Mouse (Mus musculus) kidney, postnatal 0 days (tissue): ENCODE measurements around the gene Mad1l1. TPM values are rescaled to one million over a fixed set of nuclear protein-coding genes. Genes with fewer than 3 reads are reported as not detected.

Experiments used
- ATAC-seq: fragments of 200-750 bp; cut with Nextera tagmentation; replicated peaks from 2 replicates; pipeline ENCODE4 v1.8.0; 2017; ENCODE audit warnings: low read depth, moderate number of reproducible peaks, moderate TSS enrichment, moderate library complexity; ENCODE audit not compliant: low FRiP score
- DNase-seq: peaks from one replicate; pipeline ENCODE4 v3.0.0-alpha.2; 2016; ENCODE audit warnings: low spot score
- H3K27ac ChIP-seq: fragments of 300-500 bp; sonication (generic); 2 replicates; pipeline ENCODE4 v1.5.1; 2014; ENCODE audit warnings: mild to moderate bottlenecking
- H3K27me3 ChIP-seq: fragments of 300-500 bp; sonication (generic); 2 replicates; pipeline ENCODE4 v1.6.1; 2014; ENCODE audit warnings: low read length, mixed read lengths; ENCODE audit not compliant: insufficient read depth
- H3K36me3 ChIP-seq: fragments of 300-500 bp; sonication (generic); 2 replicates; pipeline ENCODE4 v1.6.1; 2014; ENCODE audit warnings: low read length, mixed read lengths; ENCODE audit not compliant: insufficient read depth
- H3K4me1 ChIP-seq: fragments of 300-500 bp; sonication (generic); replicated peaks from 2 replicates; pipeline ENCODE4 v1.6.1; 2014; ENCODE audit warnings: antibody characterized with exemption, low read length, mixed read lengths; ENCODE audit not compliant: insufficient read depth
- H3K4me2 ChIP-seq: fragments of 300-500 bp; sonication (generic); 2 replicates; pipeline ENCODE4 v1.6.1; 2014; ENCODE audit warnings: mild to moderate bottlenecking, low read length, moderate library complexity, mixed read lengths
- H3K4me3 ChIP-seq: fragments of 300-500 bp; sonication (generic); replicated peaks from 2 replicates; pipeline ENCODE4 v1.5.1; 2014; ENCODE audit warnings: low read depth, low read length
- H3K9ac ChIP-seq: fragments of 300-500 bp; sonication (generic); 2 replicates; pipeline ENCODE4 v1.6.1; 2014; ENCODE audit warnings: low read depth, low read length
- H3K9me3 ChIP-seq: fragments of 300-500 bp; sonication (generic); replicated peaks from 2 replicates; pipeline ENCODE4 v1.6.1; 2016; ENCODE audit warnings: low read length, inconsistent platforms, mixed read lengths
- CTCF ChIP-seq: IDR thresholded peaks from 2 replicates; pipeline ENCODE4 v1.5.1; 2016; ENCODE audit warnings: antibody characterized with exemption, low read depth, mild to moderate bottlenecking, moderate library complexity
- WGBS: fragments of 180-500 bp; shearing (Covaris S2); extraction: QIAGEN DNeasy Blood & Tissue Kit; methylation state at CpG from one replicate; pipeline ENCODE4 v1.1.7; 2014; 5-methylcytosine and 5-hydroxymethylcytosine counted together
- polyA plus RNA-seq: library from polyadenylated mRNA; unstranded; fragments of >200 nt; fragmentation: Nextera tagmentation; extraction: Ambion mirVana; gene quantifications from 2 replicates; pipeline ENCODE4 v1.2.1, GENCODE M21; 2015

Gene Mad1l1
- polyA plus RNA-seq, 1 experiment from 2014 or later: 25.8 TPM

DNA sequence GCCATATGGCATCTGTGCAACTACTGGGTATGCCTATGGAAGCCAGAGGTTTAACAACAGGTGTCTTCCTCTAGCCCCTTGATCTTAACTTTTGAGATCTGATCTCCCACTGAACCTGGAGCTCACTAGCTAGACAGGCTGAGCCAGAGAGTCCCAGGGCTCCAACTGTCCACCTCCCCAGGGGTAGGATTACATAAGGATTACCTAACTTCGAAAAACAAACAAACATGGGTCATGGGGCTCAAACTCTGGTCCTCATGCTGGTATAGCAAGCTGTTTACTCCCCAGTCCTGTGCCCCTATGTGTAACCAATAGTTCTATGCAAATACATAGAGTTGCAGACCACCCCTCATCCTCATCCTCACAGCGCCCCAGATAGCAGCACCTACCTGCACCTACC lies 208.1 kb downstream of the Mad1l1 start:
- Histone ChIP-seq H3K27ac (no peak overlapping the region), H3K4me2 (no peak overlapping the region), H3K36me3 (peaks cover 6% of the 10 kb centered on the region; the same call in 1 of the 2 replicates), H3K4me3 (no peak overlapping the region), H3K9me3 (no peaks in the 10 kb centered on the region), H3K9ac (no peak overlapping the region), H3K4me1 (peaks cover 10% of the 10 kb centered on the region; the same call in 1 of the 2 replicates), H3K27me3 (no peaks in the 10 kb centered on the region)
- no peak for DNase-seq
- 78% methylated on average over 2 of the region's 2 CpGs for WGBS
- TF ChIP-seq CTCF: no peak
- no peak for ATAC-seq

DNA sequence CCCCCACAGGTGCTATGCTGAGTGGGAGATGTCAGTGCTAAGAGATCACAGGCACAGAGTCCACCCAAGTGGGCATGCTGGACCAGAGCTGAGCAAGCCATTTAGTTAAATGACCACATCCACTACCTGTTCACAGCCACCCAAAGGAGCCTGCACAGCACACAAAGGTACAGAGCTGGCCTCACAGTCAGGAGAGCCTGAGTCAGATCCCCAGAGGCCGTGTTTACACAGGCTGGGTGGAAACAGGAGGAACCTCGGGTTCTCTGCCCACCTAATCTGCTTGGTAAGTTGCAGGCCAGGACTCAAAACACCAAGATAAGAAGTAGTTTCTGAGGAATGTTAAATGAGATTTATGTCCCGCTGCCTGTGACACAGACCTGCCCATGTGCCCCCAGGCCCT lies 211.3 kb downstream of the Mad1l1 start:
- Histone ChIP-seq H3K9ac (no peak overlapping the region), H3K27ac (no peak overlapping the region), H3K9me3 (no peaks in the 10 kb centered on the region), H3K36me3 (peaks cover 11% of the 10 kb centered on the region; the same call in 1 of the 2 replicates), H3K4me2 (no peak overlapping the region), H3K27me3 (no peaks in the 10 kb centered on the region), H3K4me3 (no peak overlapping the region), H3K4me1 (no peaks in the 10 kb centered on the region)
- 53% methylated on average over 3 of the region's 3 CpGs for WGBS
- no peak for ATAC-seq
- TF ChIP-seq CTCF: no peak
- DNase-seq: no peak

DNA sequence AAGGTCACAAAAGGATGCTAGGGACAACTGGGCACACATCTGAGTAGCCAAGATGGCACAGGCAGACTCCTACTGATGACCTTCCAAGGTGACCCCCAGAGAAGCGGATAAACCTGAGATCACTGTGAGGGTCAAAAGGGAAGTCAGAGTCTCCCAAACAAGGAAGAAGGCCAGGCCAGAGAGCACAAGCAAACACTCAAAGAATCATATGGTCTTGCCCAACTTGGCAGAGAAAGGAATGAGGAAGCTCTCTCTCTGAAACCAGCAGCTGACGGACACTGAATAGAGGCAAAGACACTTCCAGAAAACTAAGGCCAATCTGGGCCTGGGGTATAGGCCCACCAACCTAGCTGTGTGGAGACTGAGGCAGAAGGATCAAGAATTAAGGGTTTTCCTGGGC lies 213.4 kb downstream of the Mad1l1 start:
- peaks cover 12% of the 10 kb centered on the region; the same call in 1 of the 2 replicates for H3K36me3 ChIP-seq
- H3K9me3 ChIP-seq: no peaks in the 10 kb centered on the region
- ATAC-seq: no peak
- DNase-seq: no peak
- WGBS: 87% methylated on average over 2 of the region's 2 CpGs
- no peak overlapping the region for H3K4me3 ChIP-seq
- no peak overlapping the region for H3K9ac ChIP-seq
- H3K27ac ChIP-seq: no peak overlapping the region
- no peak for TF ChIP-seq CTCF
- H3K27me3 ChIP-seq: no peaks in the 10 kb centered on the region
- no peaks in the 10 kb centered on the region for H3K4me1 ChIP-seq
- H3K4me2 ChIP-seq: no peak overlapping the region

DNA sequence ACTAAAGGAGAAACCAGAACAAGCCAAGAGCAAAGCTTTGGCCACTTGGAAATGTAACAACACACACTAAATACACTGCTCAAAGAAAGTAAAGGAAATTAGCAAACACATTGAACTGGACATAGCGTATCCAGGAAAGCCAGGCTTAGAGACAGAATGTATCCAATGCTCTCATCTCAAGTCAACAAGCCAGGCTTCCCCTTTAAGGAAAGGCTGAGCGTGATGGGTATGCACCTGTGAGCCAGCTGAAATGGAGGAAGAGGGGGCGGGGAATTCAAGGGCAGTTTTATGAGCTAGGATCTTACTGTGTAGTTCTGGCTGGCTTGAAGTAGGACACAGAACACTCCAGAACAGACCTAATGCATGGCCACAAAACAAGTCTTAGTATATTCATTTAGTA lies 215.3 kb downstream of the Mad1l1 start:
- Histone ChIP-seq H3K4me1 (no peaks in the 10 kb centered on the region), H3K4me3 (no peak overlapping the region), H3K9ac (no peak overlapping the region), H3K36me3 (0 out of 2 replicates have a peak, but pooled peaks cover 6% of the 10 kb centered on the region), H3K27me3 (no peaks in the 10 kb centered on the region), H3K9me3 (no peaks in the 10 kb centered on the region), H3K4me2 (no peak overlapping the region), H3K27ac (no peak overlapping the region)
- no peak for DNase-seq
- no peak for TF ChIP-seq CTCF
- no peak for ATAC-seq
- WGBS: 71% methylated on average over 3 of the region's 3 CpGs

DNA sequence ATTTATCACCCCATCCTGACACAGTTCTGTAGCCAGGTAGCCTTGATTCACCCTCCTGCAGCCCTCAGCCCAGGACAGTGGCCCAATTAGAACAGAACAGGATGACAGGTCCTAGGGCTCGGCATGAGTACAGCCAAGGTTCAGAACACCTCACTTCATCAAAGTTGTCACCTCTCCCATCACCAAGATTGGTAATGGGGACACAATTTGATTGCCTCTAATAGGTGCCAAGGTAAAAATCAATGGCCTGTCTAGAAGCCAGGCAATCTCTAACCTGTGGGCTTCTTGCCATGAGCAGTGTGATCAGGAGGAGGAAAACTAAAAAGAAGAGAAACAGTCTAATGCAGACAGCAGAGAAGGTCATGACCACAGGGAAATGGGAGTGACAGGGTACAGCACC lies 216.5 kb downstream of the Mad1l1 start:
- ATAC-seq: no peak
- DNase-seq: no peak
- no peaks in the 10 kb centered on the region for H3K4me1 ChIP-seq
- H3K36me3 ChIP-seq: 0 out of 2 replicates have a peak, but pooled peaks cover 6% of the 10 kb centered on the region
- H3K9ac ChIP-seq: no peak overlapping the region
- no peak overlapping the region for H3K4me2 ChIP-seq
- 75% methylated on average over 1 of the region's 1 CpGs for WGBS
- no peak overlapping the region for H3K27ac ChIP-seq
- H3K9me3 ChIP-seq: no peaks in the 10 kb centered on the region
- no peaks in the 10 kb centered on the region for H3K27me3 ChIP-seq
- no peak for TF ChIP-seq CTCF
- H3K4me3 ChIP-seq: no peak overlapping the region

DNA sequence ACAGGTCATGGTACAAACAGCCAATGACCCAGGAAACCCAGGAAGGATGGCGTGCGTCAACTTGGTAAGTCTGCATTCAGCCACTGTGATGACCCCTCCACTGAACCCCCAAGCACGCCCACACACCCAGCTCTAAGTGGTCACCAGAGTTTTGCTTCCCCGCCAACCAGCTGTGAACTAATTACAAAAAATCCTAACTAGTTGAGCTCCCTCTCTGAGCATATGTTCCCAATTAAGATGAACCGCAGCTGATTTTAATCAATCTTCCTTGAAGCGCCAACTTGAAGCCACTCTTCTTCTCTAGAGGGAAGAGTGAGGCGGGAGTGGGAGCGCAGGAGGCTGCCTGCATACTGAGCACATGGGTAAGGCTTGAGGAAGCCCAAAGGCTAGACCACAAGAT lies 218.6 kb downstream of the Mad1l1 start:
- TF ChIP-seq CTCF: no peak
- Histone ChIP-seq H3K9ac (no peak overlapping the region), H3K36me3 (0 out of 2 replicates have a peak, but pooled peaks cover 6% of the 10 kb centered on the region), H3K4me2 (no peak overlapping the region), H3K9me3 (no peaks in the 10 kb centered on the region), H3K27me3 (no peaks in the 10 kb centered on the region), H3K27ac (no peak overlapping the region), H3K4me3 (no peak overlapping the region), H3K4me1 (no peaks in the 10 kb centered on the region)
- no peak for DNase-seq
- ATAC-seq: no peak
- WGBS: 76% methylated on average over 8 of the region's 8 CpGs

DNA sequence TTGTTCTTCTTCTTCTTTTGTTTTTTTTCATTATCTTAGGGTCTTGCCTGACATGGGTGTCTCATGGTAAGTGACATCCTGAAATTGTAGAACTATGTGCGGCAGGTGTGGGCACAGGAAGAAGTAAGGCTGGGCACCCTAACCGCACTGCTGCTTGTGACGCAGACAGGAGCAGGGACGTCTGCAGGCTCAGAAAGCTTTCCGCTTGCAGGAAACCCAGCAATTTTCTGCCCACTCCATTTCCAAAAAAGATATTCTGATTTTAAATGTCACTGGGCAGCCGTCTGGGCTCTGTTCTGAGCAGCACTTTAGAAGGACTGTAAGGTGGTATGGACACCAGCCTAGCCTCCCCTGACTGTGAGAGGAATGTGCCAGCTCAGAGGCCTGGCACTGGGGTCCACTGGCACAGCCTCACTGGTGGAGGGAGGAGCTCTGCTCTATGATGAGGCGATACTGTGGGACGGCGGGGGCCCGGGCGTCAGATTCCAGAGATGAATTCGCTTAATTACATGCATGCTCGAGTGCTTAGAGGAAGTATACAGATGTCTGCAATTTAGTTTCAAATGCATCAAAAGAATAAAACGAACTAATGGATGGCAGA lies 219.8 kb downstream of the Mad1l1 start:
- no peak overlapping the region for H3K4me2 ChIP-seq
- 0 out of 2 replicates have a peak, but pooled peaks cover 6% of the 10 kb centered on the region for H3K36me3 ChIP-seq
- no peak for DNase-seq
- WGBS: 78% methylated on average over 14 of the region's 14 CpGs
- H3K9ac ChIP-seq: no peak overlapping the region
- H3K27me3 ChIP-seq: no peaks in the 10 kb centered on the region
- no peak overlapping the region for H3K4me3 ChIP-seq
- no peaks in the 10 kb centered on the region for H3K4me1 ChIP-seq
- no peak for TF ChIP-seq CTCF
- H3K9me3 ChIP-seq: no peaks in the 10 kb centered on the region
- no peak for ATAC-seq
- H3K27ac ChIP-seq: no peak overlapping the region
